Mouse (Mus musculus): Measurements from ENCODE around the gene Impg2. TPM values are rescaled to one million over a fixed set of nuclear protein-coding genes. Genes with fewer than 3 reads are reported as not detected.

The Impg2 gene
- total RNA-seq, 2 experiments from 2014 or later = 0.28 to 0.42 TPM

DNA sequence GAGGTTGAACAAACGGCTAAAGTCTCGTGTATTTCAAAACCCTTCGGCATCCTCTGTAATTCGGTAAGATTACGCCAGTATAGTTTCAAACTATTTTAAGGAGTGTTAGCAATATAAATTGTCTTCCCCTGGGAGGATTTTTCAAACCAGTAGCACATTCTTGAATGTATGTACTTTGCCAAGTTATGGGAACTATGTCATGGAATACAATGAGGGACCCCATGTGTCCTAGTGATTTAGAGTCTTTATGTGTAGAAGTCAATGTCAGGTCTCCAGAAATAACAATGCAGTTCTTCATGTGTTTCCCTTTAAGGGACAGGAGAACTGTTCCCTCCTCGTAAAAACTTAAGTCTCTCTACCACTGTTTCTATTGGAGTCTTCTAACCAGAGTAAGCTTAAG lies 94.1 kb downstream of the Impg2 start:
- DNase-seq (ENCODE audit: low spot score in 2 of 2) = no peak

DNA sequence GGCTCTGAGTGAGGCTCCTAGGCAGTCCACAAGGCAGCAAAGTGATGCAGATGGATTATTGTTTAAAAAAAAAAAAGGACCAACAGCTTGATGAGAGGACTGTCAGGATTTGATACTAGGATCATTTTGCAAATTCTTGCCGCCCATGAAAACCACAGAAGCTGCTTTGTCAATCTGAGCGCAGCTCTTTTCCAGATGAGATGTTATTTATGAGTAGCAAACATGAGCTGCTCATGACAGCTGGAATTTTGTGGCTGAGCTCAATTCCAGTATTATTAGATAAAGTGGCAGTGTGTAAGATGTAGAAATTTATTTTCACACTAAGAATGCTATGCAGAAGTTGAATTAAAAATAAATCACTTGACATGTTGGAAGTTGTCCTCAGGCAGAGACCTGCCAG lies 94.7 kb downstream of the Impg2 start:
- no peak for DNase-seq (ENCODE audit: low spot score in 2 of 2)

- no peak for DNase-seq (ENCODE audit: low spot score in 2 of 2)
Observed at GRCm38 (mm10) chr16:56302996-56303395, 98.9 kb downstream of the Impg2 start.

DNA sequence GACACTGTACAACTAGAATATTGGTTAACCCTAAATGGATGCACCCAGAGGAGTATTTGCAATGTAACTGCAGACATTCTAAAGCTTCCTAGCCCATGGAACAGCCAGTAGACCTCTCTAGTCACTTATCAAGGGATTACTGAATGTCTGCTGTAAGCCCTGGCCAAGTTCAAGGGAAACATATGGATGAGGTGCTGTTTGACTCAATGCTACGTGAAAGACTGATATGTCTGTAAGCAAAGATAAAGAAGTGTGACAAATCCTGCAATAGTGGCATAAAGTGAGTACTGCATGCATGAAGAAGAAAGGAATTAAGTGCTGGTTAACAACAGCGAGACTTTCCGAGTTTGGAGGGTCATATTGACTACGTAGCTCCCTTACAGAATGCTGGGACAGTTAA lies 100.1 kb downstream of the Impg2 start:
- no peak for DNase-seq (ENCODE audit: low spot score in 2 of 2)

GRCm38 (mm10) chr16:56307575-56307974 lies 103.5 kb downstream of the Impg2 start:
- DNase-seq (ENCODE audit: low spot score in 2 of 2) = no peak

DNA sequence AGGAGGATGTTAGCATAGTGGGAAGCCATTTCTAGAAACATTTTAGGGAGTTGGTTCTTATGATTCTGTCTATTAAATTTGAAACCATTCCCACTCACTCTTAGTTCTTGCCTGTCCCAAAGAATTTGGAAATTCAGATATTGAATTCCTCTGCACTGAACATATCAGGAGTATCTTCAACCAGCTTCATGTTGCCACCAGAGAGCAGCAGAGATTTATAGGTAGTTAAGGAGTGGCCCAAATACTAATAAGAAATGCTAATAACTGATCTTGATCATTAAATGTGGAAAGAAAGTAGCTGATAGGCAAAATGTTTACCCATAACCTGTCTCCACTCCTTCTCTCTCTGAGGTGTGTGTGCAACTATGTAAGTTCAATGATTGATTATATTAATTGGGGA lies 107.2 kb downstream of the Impg2 start:
- no peak for DNase-seq (ENCODE audit: low spot score in 2 of 2)

Other genes with a start within 250 kb of the Impg2 start
- 100 to 1,000 TPM; 893 to 927 TPM for gene Rpl24, start 238.0 kb upstream of the Impg2 start, total RNA-seq (2021)
- 10 to 100 TPM; 14.7 to 15.0 TPM for gene Zbtb11, start 230.4 kb upstream of the Impg2 start, total RNA-seq (2021)
- gene Pcnp, start 174.6 kb upstream of the Impg2 start, total RNA-seq (2021) = 100 to 1,000 TPM; 104 to 109 TPM
- gene Trmt10c, start 166.5 kb upstream of the Impg2 start, total RNA-seq (2021) = 10 to 100 TPM; 17.4 to 17.8 TPM
- 10 to 100 TPM; 32.6 to 33.9 TPM for gene Senp7, start 156.0 kb upstream of the Impg2 start, total RNA-seq (2021)

All from adrenal gland, postnatal 4 days (tissue).